Mouse (Mus musculus): ENCODE data around the gene Itga11.
A peak's percentile ranks its signal among the peaks of the same experiment; 100 is the strongest.
"Not testable (repeated sequence)": the region's sequence is repeated elsewhere in the genome, so short reads cannot be mapped to it uniquely, and the experiment has no call there.

Gene Itga11

DNA sequence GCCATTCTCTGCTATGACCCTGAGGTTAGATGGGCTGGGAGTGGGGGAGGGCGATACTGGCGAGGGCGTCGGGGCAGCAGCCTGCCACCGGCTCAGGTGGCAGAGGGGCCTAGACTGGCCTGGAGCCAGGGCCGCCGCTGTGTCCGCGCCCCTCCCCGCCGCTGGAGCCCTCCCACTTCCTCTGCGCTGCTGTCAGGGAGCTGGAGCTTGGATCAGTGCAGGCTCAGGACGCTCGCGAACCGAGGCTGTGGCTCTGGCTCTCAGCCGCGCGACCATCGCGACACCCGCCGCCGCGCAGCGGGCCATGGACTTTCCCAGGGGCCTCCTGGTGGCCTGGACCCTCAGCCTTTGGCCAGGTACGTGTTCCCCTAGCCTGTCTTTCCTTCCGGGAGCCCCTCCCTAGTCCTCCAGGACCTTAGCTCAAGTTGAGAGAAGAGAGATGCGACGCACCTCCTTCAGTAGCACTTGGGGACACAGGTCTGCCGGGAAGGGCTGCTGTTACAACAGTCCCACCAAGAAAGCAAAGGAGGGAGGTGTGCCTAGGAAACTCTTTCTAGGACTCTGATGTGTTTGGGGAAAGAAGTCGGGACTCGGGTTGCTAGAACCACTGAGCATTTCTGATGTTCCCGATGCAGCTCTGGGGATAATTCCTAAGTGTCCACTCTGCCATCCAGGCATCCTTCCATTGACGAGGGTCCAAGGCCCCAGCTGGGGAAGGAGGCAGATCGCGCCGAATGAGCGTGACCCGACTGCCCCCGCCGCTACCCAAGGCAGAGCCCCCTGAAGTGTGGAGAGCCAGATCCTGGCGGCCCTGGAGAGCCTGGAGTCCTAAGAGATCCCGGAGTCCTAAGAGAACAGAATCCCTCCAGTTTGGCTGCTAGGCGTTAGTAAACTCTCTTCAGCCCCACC lies at the start of gene Itga11:
Gene Itga11, plus strand, starts transcription at position 186 of the 909 bp plus-strand sequence.
- DNase-seq: peak; percentile 47

DNA sequence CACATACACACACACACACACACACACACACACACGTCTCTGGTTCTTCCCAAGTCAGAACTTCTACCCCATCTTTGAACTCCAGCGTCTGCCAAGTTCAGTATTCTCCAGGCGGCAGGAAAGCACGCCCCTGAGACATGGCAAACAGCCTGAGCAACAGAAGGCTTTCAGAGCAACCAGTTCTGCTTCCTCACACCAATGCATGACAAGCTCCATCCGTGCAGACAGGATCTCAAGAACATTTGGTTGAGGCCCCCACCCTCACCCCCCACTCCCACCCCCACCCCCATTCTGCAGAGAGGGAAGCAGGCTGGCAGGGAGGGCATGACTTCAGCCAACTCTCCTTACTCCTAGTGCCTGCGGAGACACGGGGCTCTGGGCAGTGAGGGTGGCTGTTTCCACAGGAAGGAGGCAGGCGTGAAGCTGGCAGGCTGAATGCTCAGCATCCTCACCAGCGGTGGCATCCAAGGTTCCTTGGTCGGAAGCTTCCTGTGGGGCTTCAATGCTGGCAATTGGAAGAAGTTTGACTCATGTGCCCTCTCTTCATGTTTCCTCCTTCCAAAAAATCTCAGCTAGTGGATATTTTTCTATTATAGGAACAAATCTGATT lies 46.9 kb upstream of the Itga11 start:
- DNase-seq: no peak

GRCm38 (mm10) chr9:62632392-62632791 lies 45.2 kb upstream of the Itga11 start:
- no peak for DNase-seq

- no peak for DNase-seq
Observed at GRCm38 (mm10) chr9:62638045-62638444, 39.6 kb upstream of the Itga11 start.

DNA sequence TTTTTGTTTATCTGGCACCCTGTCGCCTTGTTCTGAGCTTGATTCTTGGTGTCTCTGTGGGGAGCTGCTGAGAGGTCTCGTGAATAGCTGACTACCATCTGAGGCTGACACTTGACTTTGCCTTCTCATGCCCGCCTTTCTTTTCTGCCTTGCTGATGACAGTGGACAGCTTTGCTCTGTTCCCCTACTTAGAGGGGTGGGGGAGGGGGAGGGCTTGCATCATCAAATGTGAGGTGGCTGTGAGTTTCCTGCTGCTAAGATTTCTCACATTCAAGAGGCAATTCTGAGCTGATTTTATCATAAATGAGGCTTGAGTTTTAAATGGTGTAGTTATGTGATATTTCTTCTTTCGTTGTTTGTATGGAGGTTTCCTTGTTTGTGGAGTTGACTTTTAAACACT lies 37.9 kb upstream of the Itga11 start:
- no peak for DNase-seq

- DNase-seq: no peak
Observed at GRCm38 (mm10) chr9:62640188-62640587, 37.4 kb upstream of the Itga11 start.

DNA sequence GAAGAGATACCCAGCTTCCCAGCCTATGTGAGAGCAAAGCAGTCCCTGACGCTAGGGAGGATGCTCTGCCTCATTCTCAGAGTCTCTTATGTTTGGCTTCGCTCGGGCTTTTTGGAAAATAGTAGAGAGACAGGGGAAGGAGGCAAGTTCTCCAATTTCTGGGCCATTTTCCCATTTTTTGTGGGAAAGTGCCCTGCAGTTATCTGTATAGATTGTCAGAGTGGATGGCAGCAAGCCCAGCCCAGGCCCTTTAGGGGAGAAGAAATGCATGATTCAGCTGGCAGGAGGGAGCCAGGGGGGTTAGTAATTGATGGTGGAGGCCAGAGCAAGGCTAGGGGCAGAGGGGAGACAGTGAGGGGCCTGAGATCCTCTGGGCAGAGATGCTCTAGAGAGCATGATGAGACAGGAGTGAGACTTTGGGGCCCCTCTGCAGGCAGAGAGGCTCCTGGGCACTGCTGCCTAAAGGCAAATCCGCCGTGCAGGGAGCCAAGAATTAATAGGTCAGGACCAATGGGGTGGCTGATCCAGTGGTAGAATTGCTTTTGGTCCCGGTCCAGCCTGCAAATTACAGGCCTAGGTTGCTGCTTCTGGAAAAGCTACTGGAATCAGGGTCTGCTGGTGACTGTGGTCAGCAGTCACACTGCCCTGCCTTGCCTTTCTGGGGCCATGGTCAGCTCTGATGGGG lies 31.8 kb upstream of the Itga11 start:
- no peak for DNase-seq

DNA sequence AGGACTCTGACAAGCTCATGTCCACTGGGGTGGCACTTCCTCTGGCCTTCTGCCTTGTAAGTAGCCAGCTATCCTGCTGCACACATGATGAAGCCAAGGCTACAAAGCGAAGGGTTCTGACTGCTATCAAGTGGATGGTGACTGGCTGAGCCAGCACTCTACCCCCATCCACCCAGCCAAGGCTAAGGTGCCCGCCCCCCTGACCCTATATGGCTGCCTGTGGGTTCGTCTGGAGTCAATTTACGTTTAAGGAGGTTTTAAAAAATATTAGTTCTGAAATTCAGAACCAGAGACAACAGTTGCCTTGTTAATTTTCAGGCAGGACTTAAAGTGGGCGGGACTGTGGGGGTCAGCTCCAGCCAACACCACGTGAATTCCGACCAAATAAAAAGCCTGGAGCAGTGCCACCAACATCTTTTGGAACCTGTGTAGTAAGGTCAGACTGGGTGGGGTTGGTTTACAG lies 30.9 kb upstream of the Itga11 start:
- DNase-seq: peak; percentile 5

DNA sequence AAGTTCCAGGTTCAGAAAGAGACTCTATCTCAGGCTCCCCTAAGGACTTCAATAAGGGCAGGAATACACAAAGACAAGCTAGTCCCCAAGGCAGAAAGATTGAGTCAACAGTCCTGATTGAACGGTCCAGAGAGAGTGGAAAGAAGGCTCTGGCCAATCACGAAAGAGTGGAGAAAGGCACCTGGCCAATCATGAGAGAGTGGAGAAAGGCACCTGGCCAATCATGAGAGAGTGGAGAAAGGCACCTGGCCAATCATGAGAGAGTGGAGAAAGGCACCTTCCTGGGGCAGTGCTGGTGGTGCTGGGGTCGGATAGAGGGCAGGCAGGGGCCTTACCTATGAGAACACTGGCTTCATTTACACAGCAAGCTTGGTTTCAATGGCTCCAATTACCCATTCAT lies 28.2 kb upstream of the Itga11 start:
- DNase-seq: no peak

DNA sequence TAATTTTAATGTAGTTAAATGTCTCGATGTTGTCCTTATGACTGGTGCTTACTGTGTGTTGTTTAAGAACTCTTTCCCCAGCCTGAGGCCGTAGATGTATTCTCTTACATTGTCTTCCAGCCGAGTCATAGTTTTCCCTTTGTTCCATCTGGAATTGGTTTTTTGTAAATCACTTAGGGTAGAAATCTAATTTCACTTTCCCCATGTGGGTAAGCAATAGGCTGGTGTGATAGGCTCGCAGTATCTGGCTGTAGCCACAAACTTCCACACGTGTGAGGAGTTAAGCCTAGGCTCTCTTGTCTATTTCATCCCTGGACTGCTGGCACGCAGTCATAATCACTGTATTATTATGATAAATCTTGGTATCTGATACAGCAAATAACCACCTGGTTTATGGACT lies 26.9 kb upstream of the Itga11 start:
- no peak for DNase-seq

DNA sequence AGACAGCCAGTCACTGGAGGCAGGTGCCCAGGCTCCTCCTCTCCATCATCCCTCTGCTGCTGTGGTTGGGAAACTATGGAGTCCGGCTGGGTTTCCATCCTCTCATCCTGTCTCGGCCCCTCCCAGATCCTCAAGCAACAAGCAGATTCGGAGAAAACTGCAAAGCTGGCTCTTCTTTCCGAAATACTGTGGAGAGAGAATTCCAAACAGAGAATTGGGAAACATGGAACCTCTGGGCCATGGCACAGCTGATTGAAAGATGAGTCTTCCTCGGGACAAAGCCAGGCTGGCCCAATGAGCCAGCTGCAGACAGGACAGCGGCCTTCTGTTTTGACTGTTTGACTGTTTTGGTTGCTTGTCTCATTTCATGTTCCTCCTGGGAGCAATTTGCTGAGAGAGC lies 23.3 kb upstream of the Itga11 start:
- peak; percentile 25 for DNase-seq

GRCm38 (mm10) chr9:62658016-62658415 lies 19.6 kb upstream of the Itga11 start:
- no peak for DNase-seq

GRCm38 (mm10) chr9:62659026-62659425 lies 18.6 kb upstream of the Itga11 start:
- DNase-seq: no peak

DNA sequence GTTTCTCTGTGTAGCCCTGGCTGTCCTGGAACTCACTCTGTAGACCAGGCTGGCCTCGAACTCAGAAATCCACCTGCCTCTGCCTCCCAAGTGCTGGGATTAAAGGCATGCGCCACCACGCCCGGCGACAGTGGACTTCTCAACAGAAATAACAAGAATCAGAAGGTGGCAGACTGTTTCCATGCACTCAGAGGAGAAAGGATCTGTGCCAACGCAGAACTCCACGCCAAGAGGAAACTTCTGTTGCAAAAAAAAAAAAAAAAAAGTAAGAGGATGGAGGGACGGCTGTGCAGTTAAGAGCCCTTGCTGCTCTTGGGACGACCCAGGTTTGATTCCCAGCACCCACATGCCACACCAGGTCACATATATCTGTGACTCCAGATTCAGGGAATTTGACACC lies 16.7 kb upstream of the Itga11 start:
- not testable (repeated sequence) for DNase-seq

DNA sequence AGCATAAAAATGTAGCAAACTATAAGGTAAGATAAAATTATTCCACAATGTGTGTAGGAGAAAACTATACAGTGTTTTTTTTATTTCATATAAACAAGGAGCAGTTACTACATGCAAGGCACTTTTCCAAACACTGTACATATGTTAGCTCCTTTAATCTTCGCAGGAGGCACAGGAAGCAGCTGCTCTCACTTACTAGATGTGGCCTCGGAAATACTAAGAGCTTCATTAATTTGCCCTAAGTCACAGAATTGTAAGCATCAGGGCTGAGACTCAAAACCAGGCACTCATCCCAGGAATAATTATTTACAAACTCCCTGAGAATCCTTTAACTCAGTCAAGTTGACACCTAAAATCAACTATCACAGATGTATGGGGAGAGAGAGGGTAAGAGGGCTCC lies 14.2 kb upstream of the Itga11 start:
- DNase-seq: no peak

DNA sequence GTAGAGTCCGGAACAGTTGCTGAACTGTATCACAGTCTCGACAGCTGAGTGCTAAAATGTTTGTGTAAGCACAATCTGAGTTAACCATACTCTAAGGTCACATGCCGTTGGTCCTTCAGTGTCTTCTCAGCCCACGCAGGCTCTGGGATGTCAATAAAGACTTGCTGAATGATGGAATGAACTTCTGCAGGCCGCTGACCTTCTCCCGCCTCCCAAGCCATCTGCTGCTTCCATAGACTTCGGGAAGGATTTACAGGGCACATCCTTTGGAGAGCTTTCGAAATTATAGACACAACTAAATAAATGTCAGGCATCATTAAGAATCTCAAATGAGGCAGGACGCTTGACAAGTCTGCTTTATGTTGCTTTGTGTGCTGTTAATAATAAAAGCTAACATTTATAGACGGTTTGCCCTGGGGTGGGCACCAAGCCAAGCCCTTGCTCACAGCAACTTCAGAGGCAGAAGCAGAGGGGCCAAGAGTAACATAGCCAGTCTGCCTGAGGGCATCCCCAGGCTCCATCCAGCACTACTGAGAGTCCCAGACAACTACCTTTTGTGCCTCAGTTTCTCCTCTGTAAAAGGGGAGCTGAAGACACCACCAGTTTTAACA lies 13.4 kb upstream of the Itga11 start:
- peak; percentile 4 for DNase-seq

GRCm38 (mm10) chr9:62665892-62666291 lies 11.7 kb upstream of the Itga11 start:
- no peak for DNase-seq

- peak; percentile 5 for DNase-seq
Observed at GRCm38 (mm10) chr9:62668503-62668902, 9.1 kb upstream of the Itga11 start.

DNA sequence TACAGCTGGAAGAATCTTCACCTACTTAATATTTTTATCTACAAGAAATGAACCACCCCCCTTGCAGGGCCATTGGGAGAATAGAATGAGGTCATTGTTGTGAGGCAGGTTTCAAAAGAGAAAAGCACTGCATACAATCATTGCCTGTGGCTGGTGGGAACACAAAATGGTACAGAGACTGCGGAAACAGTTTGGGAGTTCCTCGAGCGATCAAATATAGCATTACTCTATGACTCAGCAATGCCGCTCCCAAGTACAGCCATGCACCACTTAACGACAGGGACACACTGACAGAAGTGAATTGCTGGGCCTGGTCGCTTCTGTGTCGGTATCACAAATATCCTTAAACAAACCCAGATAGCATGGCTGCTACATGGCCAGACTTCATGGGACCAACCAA lies 4.4 kb upstream of the Itga11 start:
- DNase-seq: no peak

DNA sequence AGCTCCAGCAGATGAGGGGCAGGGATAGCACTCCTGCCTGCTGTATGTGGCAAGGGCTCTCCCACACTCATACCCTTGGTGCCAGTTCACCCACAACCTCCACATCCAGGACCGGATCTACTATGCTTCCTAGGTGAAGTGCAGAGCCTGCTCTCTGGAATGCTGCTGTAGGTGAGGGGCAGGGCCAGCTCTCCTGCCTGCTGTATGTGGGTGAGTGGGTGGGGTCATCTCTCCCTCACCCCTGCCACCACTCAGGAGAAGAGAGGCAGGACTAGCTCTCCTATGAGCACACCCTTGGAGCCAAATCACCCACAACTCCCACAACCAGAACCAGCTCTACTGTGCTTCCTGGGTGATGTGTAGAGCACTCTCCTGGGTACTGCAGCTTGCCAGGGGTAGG lies 2.5 kb upstream of the Itga11 start:
- DNase-seq: no peak

DNA sequence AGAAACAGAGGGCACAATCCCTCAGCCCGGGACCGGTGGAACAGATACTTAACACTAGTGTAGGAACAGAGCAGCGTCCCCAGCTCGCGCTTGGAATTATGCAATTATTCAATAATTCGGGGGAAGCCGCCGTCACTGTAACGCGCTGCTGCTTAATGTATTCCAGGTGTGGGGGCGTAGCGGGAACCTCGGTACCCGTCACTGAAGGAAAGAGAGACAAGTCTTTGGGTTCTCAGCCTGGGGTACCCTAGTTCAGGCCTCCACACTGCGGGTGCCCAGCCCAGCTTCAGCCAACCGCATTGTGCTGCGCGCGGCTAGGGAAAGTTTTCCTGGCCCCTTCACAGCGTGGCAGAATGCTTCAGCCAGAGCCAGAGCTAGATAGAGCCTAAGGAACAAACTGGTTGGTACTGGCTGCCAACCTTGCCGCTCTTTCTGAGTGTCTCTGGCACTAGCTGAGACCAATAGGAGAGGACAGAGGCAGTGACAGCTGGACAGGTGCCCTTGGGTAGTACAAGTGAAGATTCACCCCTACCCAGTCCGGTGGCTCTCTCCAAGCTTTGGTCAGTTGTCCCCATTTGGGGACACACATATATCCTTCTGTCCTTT lies 1.0 kb downstream of the Itga11 start:
- no peak for DNase-seq

- DNase-seq: no peak
Observed at GRCm38 (mm10) chr9:62679398-62679797, 1.8 kb downstream of the Itga11 start.

DNA sequence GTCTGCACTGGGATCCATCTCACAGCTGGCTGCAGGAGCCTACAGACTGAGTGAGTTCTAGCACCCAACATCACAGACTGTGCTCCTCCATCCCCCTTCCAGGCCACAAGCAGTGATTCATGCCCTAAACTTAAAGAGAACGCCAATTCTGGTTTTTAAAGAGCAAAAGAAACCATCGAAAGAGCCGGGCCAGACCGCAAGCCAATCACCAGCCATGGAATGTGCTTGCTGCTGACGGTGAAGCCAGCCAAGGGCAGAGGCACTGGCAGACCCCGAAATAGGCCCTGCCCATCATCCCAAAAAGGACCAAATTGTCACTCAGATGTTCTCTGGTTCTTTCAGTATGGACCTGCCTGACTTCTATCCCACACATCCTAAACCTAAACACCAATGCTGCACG lies 6.7 kb downstream of the Itga11 start:
- no peak for DNase-seq
